9 mouse cellular contexts compared by ENCODE assay signal in the genomic region with DNA sequence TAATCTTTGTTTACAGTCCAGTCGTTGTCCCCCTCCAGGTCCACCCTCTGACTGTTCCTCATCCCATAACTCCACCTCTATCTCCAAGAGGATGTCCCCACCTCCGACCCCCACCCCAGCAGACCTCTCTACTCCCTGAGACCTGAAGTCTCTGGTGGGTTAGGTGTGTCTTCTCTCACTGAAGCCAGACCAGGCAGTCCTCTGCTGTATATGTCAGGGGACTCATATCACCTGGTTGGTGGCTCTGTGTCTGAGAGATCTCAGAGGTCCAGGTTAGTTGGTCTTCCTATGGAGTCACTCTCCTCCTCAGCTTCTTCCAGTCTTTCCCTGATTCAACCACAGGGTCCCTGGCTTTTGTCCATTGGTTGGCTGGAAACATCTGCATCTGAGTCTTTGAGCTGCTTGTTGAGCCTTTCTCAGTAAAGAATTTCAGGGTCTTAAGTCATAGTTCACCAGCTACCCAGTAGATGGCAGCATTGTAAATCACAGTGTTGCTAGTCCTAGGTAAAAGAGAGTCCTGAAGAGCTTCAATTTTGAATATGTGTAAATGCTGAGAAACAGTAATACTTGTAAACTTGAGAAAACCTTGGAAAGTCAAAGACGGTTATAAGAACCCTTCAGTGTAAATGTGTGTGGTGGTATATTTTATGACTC.
DNase-seq lines count a peak whose midpoint lies in the region; ATAC-seq lines count a peak whose summit lies in the region.
"Had no signal": no experiment of that assay in that cellular context is flagged by ENCODE, and none has a peak within 500 bp of the region (broad histone marks: within the 10 kb centered on the region; RNA-seq: fewer than 3 reads in every experiment).

No protein-coding gene starts in this region.

- intact Hi-C loops in heart, postnatal 25 days (cut with DNase I), result loop anchor here (2.0 kb wide), 2 partner anchors 115 to 219 kb away; no protein-coding TSS in a partner anchor

- 77% methylated on average over 3 of the region's 3 CpGs for WGBS in kidney, embryonic 16.5 days
- WGBS in intestine, embryonic 16.5 days, result 67% methylated on average over 3 of the region's 3 CpGs

- no peak overlapping the region for H3K27ac ChIP-seq in kidney, embryonic 16.5 days (ENCODE audit: low read length)
- H3K27ac ChIP-seq in intestine, embryonic 16.5 days (ENCODE audit: low read length), result no peak overlapping the region
- H3K27ac ChIP-seq: hindbrain, embryonic 15.5 days had no signal

- no peaks in the 10 kb centered on the region for H3K9me3 ChIP-seq in kidney, embryonic 16.5 days (ENCODE audit: low read length)
- H3K9me3 ChIP-seq in intestine, embryonic 16.5 days (ENCODE audit: control insufficient read depth, low read length), result no peaks in the 10 kb centered on the region
- H3K9me3 ChIP-seq: hindbrain, embryonic 15.5 days had no signal

- H3K9ac ChIP-seq in kidney, embryonic 16.5 days (replicated peaks; ENCODE audit: low read length), result no peak overlapping the region
- no peak overlapping the region for H3K9ac ChIP-seq in intestine, embryonic 16.5 days (ENCODE audit: low read depth, low read length)
- H3K9ac ChIP-seq: hindbrain, embryonic 15.5 days had no signal

- no peak overlapping the region for H3K4me2 ChIP-seq in kidney, embryonic 16.5 days (replicated peaks; ENCODE audit: low read depth, low read length)
- no peak overlapping the region for H3K4me2 ChIP-seq in intestine, embryonic 16.5 days (ENCODE audit: low read depth, low read length)
- H3K4me2 ChIP-seq: hindbrain, embryonic 15.5 days had no signal

- peak; percentile 54; the same call in 1 of the 2 replicates for ATAC-seq in kidney, embryonic 16.5 days (ENCODE audit: low FRiP score, low TSS enrichment)
- ATAC-seq in intestine, embryonic 16.5 days, result no peak

- no peaks in the 10 kb centered on the region for H3K27me3 ChIP-seq in kidney, embryonic 16.5 days (ENCODE audit: insufficient read depth, low read length)
- no peaks in the 10 kb centered on the region for H3K27me3 ChIP-seq in intestine, embryonic 16.5 days (replicated peaks; ENCODE audit: control insufficient read depth, insufficient read depth, low read length)
- H3K27me3 ChIP-seq: hindbrain, embryonic 15.5 days had no signal

- H3K4me3 ChIP-seq in kidney, embryonic 16.5 days (ENCODE audit: low read length), result no peak overlapping the region
- no peak overlapping the region for H3K4me3 ChIP-seq in intestine, embryonic 16.5 days (ENCODE audit: low read length)
- H3K4me3 ChIP-seq: hindbrain, embryonic 15.5 days had no signal

- no peaks in the 10 kb centered on the region for H3K36me3 ChIP-seq in kidney, embryonic 16.5 days (ENCODE audit: insufficient read depth, low read length)
- no peaks in the 10 kb centered on the region for H3K36me3 ChIP-seq in intestine, embryonic 16.5 days (ENCODE audit: control insufficient read depth, insufficient read depth, low read length)
- H3K36me3 ChIP-seq: hindbrain, embryonic 15.5 days had no signal

- DNase-seq in heart, adult 8-10 months (ENCODE audit: low spot score), result peak; percentile 4
- no peak for DNase-seq in heart, postnatal 25 days (ENCODE audit: low spot score)
- DNase-seq in 416B (ENCODE audit: low read depth) (peak; percentile 72), adipocyte (ENCODE audit: low spot score) (peak; percentile 68)
- DNase-seq in retina, embryonic 14.5 days (ENCODE audit: low spot score), result peak; percentile 75
- DNase-seq in urinary bladder, postnatal 10 days (ENCODE audit: low spot score), result no peak

- H3K4me1 ChIP-seq in kidney, embryonic 16.5 days (ENCODE audit: insufficient read depth, low read length), result no peaks in the 10 kb centered on the region
- no peaks in the 10 kb centered on the region for H3K4me1 ChIP-seq in intestine, embryonic 16.5 days (ENCODE audit: control insufficient read depth, insufficient read depth, low read length)
- H3K4me1 ChIP-seq: hindbrain, embryonic 15.5 days had no signal

Comparison
In these comparisons a context has a peak if more than half of its experiments do, and no peak if none do; other contexts are left out.
1. DNase-seq: peak in heart, adult 8-10 months (single experiment), 416B (single experiment), adipocyte (single experiment) and retina, embryonic 14.5 days (single experiment); none in heart, postnatal 25 days (single experiment) and urinary bladder, postnatal 10 days (single experiment).